Mouse (Mus musculus) limb, embryonic 15.5 days (tissue): ENCODE data around the gene Thada. TPM values are rescaled to one million over a fixed set of nuclear protein-coding genes. Genes with fewer than 3 reads are reported as not detected.
"Not testable (repeated sequence)": the region's sequence is repeated elsewhere in the genome, so short reads cannot be mapped to it uniquely, and the experiment has no call there.

Experiments
- ATAC-seq: fragments of 200-750 bp; cut with Nextera tagmentation; 2 replicates; pipeline ENCODE4 v1.8.0; 2017; ENCODE audit warnings: low read depth, moderate TSS enrichment; ENCODE audit not compliant: insufficient number of reproducible peaks, low FRiP score, low TSS enrichment
- H3K27ac ChIP-seq: fragments of 300-500 bp; sonication (generic); 2 replicates; pipeline ENCODE4 v1.5.1; 2015; ENCODE audit warnings: moderate library complexity, mild to moderate bottlenecking, inconsistent platforms
- H3K27me3 ChIP-seq: fragments of 300-500 bp; sonication (generic); 2 replicates; pipeline ENCODE4 v1.6.1; 2015; ENCODE audit warnings: inconsistent platforms
- H3K36me3 ChIP-seq: fragments of 300-500 bp; sonication (generic); 2 replicates; pipeline ENCODE4 v1.6.1; 2015; ENCODE audit warnings: inconsistent platforms
- H3K4me1 ChIP-seq: fragments of 300-500 bp; sonication (generic); 2 replicates; pipeline ENCODE4 v1.6.1; 2015; ENCODE audit warnings: inconsistent platforms
- H3K4me2 ChIP-seq: fragments of 300-500 bp; sonication (generic); 2 replicates; pipeline ENCODE4 v1.6.1; 2015; ENCODE audit warnings: mild to moderate bottlenecking, inconsistent platforms
- H3K4me3 ChIP-seq: fragments of 300-500 bp; sonication (generic); 2 replicates; pipeline ENCODE4 v1.5.1; 2015; ENCODE audit warnings: mild to moderate bottlenecking, inconsistent platforms
- H3K9ac ChIP-seq: fragments of 300-500 bp; sonication (generic); 2 replicates; pipeline ENCODE4 v1.6.1; 2015; ENCODE audit warnings: inconsistent platforms
- H3K9me3 ChIP-seq: fragments of 300-500 bp; sonication (generic); 2 replicates; pipeline ENCODE4 v1.6.1; 2016; ENCODE audit warnings: inconsistent platforms
- WGBS: fragments of 180-500 bp; shearing (Covaris S2); methylation state at CpG from one replicate; pipeline ENCODE4 v1.1.7; 2015; 5-methylcytosine and 5-hydroxymethylcytosine counted together
- polyA plus RNA-seq: library from polyadenylated mRNA; unstranded; fragments of >200 nt; fragmentation: Nextera tagmentation; extraction: Ambion mirVana; gene quantifications from 2 replicates; pipeline ENCODE4 v1.2.1, GENCODE M21; 2015

Gene Thada
- polyA plus RNA-seq, 1 experiment from 2014 or later: 7.2 TPM

GRCm38 (mm10) chr17:84238174-84238573, 227.8 kb downstream of the Thada start:
- Histone ChIP-seq H3K9me3 (no peaks in the 10 kb centered on the region), H3K4me2 (no peak overlapping the region), H3K27ac (no peak overlapping the region), H3K27me3 (no peaks in the 10 kb centered on the region), H3K4me1 (0 out of 2 replicates have a peak, but pooled peaks cover under 1% of the 10 kb centered on the region), H3K36me3 (no peaks in the 10 kb centered on the region), H3K9ac (no peak overlapping the region), H3K4me3 (no peak overlapping the region)
- WGBS: 60% methylated on average over 1 of the region's 1 CpGs
- ATAC-seq: no peak

GRCm38 (mm10) chr17:84236781-84237557, 229.0 kb downstream of the Thada start:
- WGBS: 89% methylated on average over 7 of the region's 7 CpGs
- no peak for ATAC-seq
- H3K4me3 ChIP-seq: no peak overlapping the region

DNA sequence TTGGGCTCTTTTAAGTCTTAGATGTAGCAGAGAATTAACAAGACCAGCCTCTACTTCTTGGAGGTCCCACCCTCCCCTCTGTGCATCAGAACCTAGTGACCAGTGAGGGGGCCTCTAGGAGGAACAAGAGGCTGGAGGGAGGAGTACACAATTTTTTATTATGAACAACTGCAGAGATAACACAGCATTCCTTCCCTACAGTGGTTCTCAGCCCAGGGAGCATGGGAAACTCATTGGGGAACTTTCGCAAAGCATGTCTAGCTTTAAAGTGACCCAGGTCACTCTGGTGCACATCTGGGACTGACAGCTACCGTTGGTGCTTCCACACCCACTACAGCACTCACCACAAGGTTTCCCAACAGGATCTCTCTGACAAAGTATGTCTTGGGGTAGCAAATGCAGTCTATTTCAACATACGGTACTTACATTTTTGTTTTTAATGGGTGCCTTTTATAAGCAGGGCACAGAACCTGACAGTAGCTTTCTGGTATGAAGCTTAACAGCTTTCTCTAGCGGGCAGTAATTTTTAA, 230.5 kb downstream of the Thada start:
- no peak for ATAC-seq
- Histone ChIP-seq H3K4me3 (no peak overlapping the region), H3K27me3 (no peaks in the 10 kb centered on the region), H3K4me2 (no peak overlapping the region), H3K9me3 (no peaks in the 10 kb centered on the region), H3K36me3 (0 out of 2 replicates have a peak, but pooled peaks cover 4% of the 10 kb centered on the region), H3K4me1 (no peaks in the 10 kb centered on the region), H3K9ac (no peak overlapping the region), H3K27ac (no peak overlapping the region)
- 69% methylated on average over 4 of the region's 4 CpGs for WGBS

More at GRCm38 (mm10) chr17:84236781-84237557, 229.0 kb downstream of the Thada start:
- Histone ChIP-seq H3K36me3 (no peaks in the 10 kb centered on the region), H3K27me3 (no peaks in the 10 kb centered on the region), H3K4me2 (no peak overlapping the region), H3K9ac (no peak overlapping the region), H3K9me3 (no peaks in the 10 kb centered on the region), H3K27ac (no peak overlapping the region), H3K4me1 (no peaks in the 10 kb centered on the region)

GRCm38 (mm10) chr17:84234785-84235184, 231.2 kb downstream of the Thada start:
- not testable (repeated sequence) for H3K27me3 ChIP-seq, H3K36me3 ChIP-seq, H3K9ac ChIP-seq, H3K27ac ChIP-seq, H3K4me3 ChIP-seq, H3K4me1 ChIP-seq, H3K4me2 ChIP-seq, H3K9me3 ChIP-seq, ATAC-seq
- no CpG with 5 or more reads among the region's 4 CpGs for WGBS

GRCm38 (mm10) chr17:84233758-84234157, 232.2 kb downstream of the Thada start:
- Histone ChIP-seq H3K9me3 (no peaks in the 10 kb centered on the region), H3K36me3 (0 out of 2 replicates have a peak, but pooled peaks cover 9% of the 10 kb centered on the region), H3K27me3 (no peaks in the 10 kb centered on the region), H3K27ac (no peak overlapping the region), H3K4me3 (no peak overlapping the region), H3K9ac (no peak overlapping the region), H3K4me1 (no peaks in the 10 kb centered on the region), H3K4me2 (no peak overlapping the region)
- 91% methylated on average over 2 of the region's 2 CpGs for WGBS
- no peak for ATAC-seq

- 82% methylated on average over 2 of the region's 2 CpGs for whole genome bisulfite sequencing
- no peaks in the 10 kb centered on the region for H3K4me1 ChIP-seq
- no peak overlapping the region for H3K4me3 ChIP-seq
- no peak overlapping the region for H3K27ac ChIP-seq
- H3K9ac ChIP-seq: no peak overlapping the region
- H3K36me3 ChIP-seq: 0 out of 2 replicates have a peak, but pooled peaks cover 9% of the 10 kb centered on the region
- ATAC-seq: no peak
- no peaks in the 10 kb centered on the region for H3K9me3 ChIP-seq
- H3K4me2 ChIP-seq: no peak overlapping the region
- no peaks in the 10 kb centered on the region for H3K27me3 ChIP-seq
Measured at GRCm38 (mm10) chr17:84231361-84231760, 234.6 kb downstream of the Thada start.

- no peaks in the 10 kb centered on the region for H3K27me3 ChIP-seq
- H3K4me2 ChIP-seq: no peak overlapping the region
- ATAC-seq: no peak
- no peak overlapping the region for H3K27ac ChIP-seq
- H3K9me3 ChIP-seq: no peaks in the 10 kb centered on the region
- H3K4me1 ChIP-seq: no peaks in the 10 kb centered on the region
- no peak overlapping the region for H3K9ac ChIP-seq
- peaks cover 25% of the 10 kb centered on the region for H3K36me3 ChIP-seq
- 67% methylated on average over 2 of the region's 2 CpGs for WGBS
- H3K4me3 ChIP-seq: no peak overlapping the region
Measured at GRCm38 (mm10) chr17:84228223-84228622, 237.8 kb downstream of the Thada start.

GRCm38 (mm10) chr17:84226681-84227080, 239.3 kb downstream of the Thada start:
- no peak for ATAC-seq
- Histone ChIP-seq H3K36me3 (peaks cover 34% of the 10 kb centered on the region), H3K4me2 (no peak overlapping the region), H3K27ac (no peak overlapping the region), H3K27me3 (no peaks in the 10 kb centered on the region), H3K9ac (no peak overlapping the region), H3K4me1 (no peaks in the 10 kb centered on the region), H3K9me3 (no peaks in the 10 kb centered on the region), H3K4me3 (no peak overlapping the region)
- 75% methylated on average over 6 of the region's 6 CpGs for WGBS

DNA sequence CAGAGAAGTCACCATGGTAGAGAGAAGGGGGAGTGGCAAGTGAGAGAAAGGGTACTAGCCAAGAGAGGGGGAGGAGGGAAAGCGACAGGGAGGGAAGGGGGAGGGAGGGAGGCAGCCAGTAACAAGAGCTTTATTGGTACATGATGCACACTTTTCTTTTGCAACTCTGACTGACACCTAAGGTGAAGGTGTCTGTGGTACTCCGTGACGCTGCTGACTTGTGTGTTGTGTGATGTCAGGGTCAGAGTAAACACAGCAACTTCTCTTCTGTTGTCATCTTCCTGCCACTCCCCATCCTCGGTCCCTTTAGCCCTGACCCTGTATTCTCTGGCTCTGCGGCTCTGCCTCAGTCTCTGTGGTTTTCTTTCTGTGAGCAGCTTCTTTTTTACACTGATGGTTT, 239.8 kb downstream of the Thada start:
- no peak for ATAC-seq
- 50% methylated on average over 5 of the region's 5 CpGs for WGBS
- H3K9ac ChIP-seq: no peak overlapping the region
- no peak overlapping the region for H3K4me2 ChIP-seq
- no peak overlapping the region for H3K4me3 ChIP-seq
- H3K27me3 ChIP-seq: no peaks in the 10 kb centered on the region
- H3K36me3 ChIP-seq: peaks cover 37% of the 10 kb centered on the region
- no peak overlapping the region for H3K27ac ChIP-seq
- no peaks in the 10 kb centered on the region for H3K9me3 ChIP-seq
- no peaks in the 10 kb centered on the region for H3K4me1 ChIP-seq

GRCm38 (mm10) chr17:84224217-84224887, 241.7 kb downstream of the Thada start:
- Histone ChIP-seq H3K4me1 (no peaks in the 10 kb centered on the region), H3K9ac (no peak overlapping the region), H3K27ac (no peak overlapping the region), H3K4me2 (no peak overlapping the region), H3K9me3 (no peaks in the 10 kb centered on the region), H3K36me3 (peaks cover 42% of the 10 kb centered on the region), H3K27me3 (no peaks in the 10 kb centered on the region), H3K4me3 (no peak overlapping the region)
- 60% methylated on average over 15 of the region's 15 CpGs for WGBS
- no peak for ATAC-seq

DNA sequence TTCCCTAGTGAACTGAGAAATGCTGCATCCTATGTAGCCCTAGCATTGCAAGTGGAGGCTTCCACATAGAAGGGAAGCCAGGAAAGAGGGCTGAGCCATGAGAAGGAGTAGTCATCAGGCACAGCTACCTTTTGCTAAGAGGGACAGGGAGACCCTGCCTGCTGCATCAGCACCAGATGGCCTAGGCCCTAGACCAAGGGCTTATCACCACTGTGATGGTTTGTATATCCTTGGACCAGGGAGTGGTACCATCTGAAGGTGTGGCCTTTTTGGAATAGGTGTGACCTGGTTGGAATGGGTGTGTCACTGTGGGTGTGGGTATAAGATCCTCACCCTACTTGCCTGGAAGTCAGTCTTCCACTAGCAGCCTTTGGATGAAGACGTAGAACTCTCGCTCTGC, 247.2 kb downstream of the Thada start:
- not testable (repeated sequence) for H3K27ac ChIP-seq, H3K4me1 ChIP-seq, H3K9ac ChIP-seq, H3K4me3 ChIP-seq, ATAC-seq, H3K9me3 ChIP-seq, H3K4me2 ChIP-seq, H3K27me3 ChIP-seq
- WGBS: 92% methylated on average over 2 of the region's 2 CpGs
- peaks cover 45% of the 10 kb centered on the region for H3K36me3 ChIP-seq

- Histone ChIP-seq H3K4me3 (no peak overlapping the region), H3K9me3 (no peaks in the 10 kb centered on the region), H3K27me3 (no peaks in the 10 kb centered on the region), H3K27ac (no peak overlapping the region), H3K36me3 (peaks cover 34% of the 10 kb centered on the region), H3K4me1 (no peaks in the 10 kb centered on the region), H3K9ac (no peak overlapping the region), H3K4me2 (no peak overlapping the region)
- no peak for ATAC-seq
- 80% methylated on average over 3 of the region's 3 CpGs for WGBS
Measured at GRCm38 (mm10) chr17:84217696-84218095, 248.3 kb downstream of the Thada start.
